Mouse (Mus musculus): ENCODE data around the gene Hist1h4m. TPM values are rescaled to one million over a fixed set of nuclear protein-coding genes. Genes with fewer than 3 reads are reported as not detected.

The Hist1h4m gene
- total RNA-seq, 2 experiments from 2014 or later: 163 to 280 TPM

Small RNA genes within 50 kb of the gene (microRNA-seq; reads per million reads assigned to microRNA genes)
- 0 reads per million in 2 experiments for gene Gm19658
- 0 reads per million in 2 experiments for gene Gm44346
- 0 reads per million in 2 experiments for gene Gm44466

Other genes with a start within 250 kb of the Hist1h4m start
- gene Olfr1364, start 230.0 kb upstream of the Hist1h4m start, total RNA-seq (2021): not detected
- not detected for gene Olfr1362, start 197.7 kb upstream of the Hist1h4m start, total RNA-seq (2021)
- gene Olfr11, start 169.2 kb upstream of the Hist1h4m start, total RNA-seq (2021): not detected
- not detected for gene Olfr1361, start 148.4 kb upstream of the Hist1h4m start, total RNA-seq (2021)
- not detected for gene Olfr1360, start 134.3 kb upstream of the Hist1h4m start, total RNA-seq (2021)
- not detected for gene Olfr1359, start 113.6 kb upstream of the Hist1h4m start, total RNA-seq (2021)
- gene Hist1h2bl, start 95.6 kb upstream of the Hist1h4m start, total RNA-seq (2021): 100 to 1,000 TPM in 1 of 2 experiments, 10 to 100 TPM in 1; 66.3 to 130 TPM
- gene Hist1h2ai, start 95.3 kb upstream of the Hist1h4m start, total RNA-seq (2021): 100 to 1,000 TPM in 1 of 2 experiments, 10 to 100 TPM in 1; 51.5 to 150 TPM
- gene Hist1h3h, start 94.1 kb upstream of the Hist1h4m start, total RNA-seq (2021): 100 to 1,000 TPM in 1 of 2 experiments, 10 to 100 TPM in 1; 82.7 to 215 TPM
- gene Hist1h2bm, start 89.7 kb upstream of the Hist1h4m start, total RNA-seq (2021): 10 to 100 TPM; 21.5 to 40.5 TPM
- 10 to 100 TPM; 13.0 to 25.4 TPM for gene Hist1h4j, start 76.7 kb upstream of the Hist1h4m start, total RNA-seq (2021)
- 100 to 1,000 TPM; 128 to 321 TPM for gene Hist1h4k, start 61.2 kb upstream of the Hist1h4m start, total RNA-seq (2021)
- 10 to 100 TPM; 16.6 to 53.8 TPM for gene Hist1h2ak, start 57.9 kb upstream of the Hist1h4m start, total RNA-seq (2021)
- 10 to 100 TPM; 34.2 to 84.3 TPM for gene Hist1h2bn, start 57.6 kb upstream of the Hist1h4m start, total RNA-seq (2021)
- gene Hist1h1b, start 31.1 kb upstream of the Hist1h4m start, total RNA-seq (2021): 10 to 100 TPM; 33.7 to 72.0 TPM
- 100 to 1,000 TPM in 1 of 2 experiments, 10 to 100 TPM in 1; 74.9 to 156 TPM for gene Hist1h3i, start 28.4 kb upstream of the Hist1h4m start, total RNA-seq (2021)
- gene Hist1h2an, start 24.5 kb upstream of the Hist1h4m start, total RNA-seq (2021): 10 to 100 TPM; 10.5 to 19.2 TPM
- 10 to 100 TPM; 19.6 to 53.2 TPM for gene Hist1h2bp, start 24.3 kb upstream of the Hist1h4m start, total RNA-seq (2021)
- 100 to 1,000 TPM in 1 of 2 experiments, 10 to 100 TPM in 1; 53.2 to 110 TPM for gene Hist1h2bq, start 1.5 kb upstream of the Hist1h4m start, total RNA-seq (2021)
- not detected for gene Hist1h2ao, start 1.3 kb upstream of the Hist1h4m start, total RNA-seq (2021)
- 10 to 100 TPM in 1 of 2 experiments, 1 to 10 TPM in 1; 9.1 to 16.3 TPM for gene Hist1h4n, start 20.4 kb downstream of the Hist1h4m start, total RNA-seq (2021)
- 100 to 1,000 TPM in 1 of 2 experiments, 10 to 100 TPM in 1; 85.4 to 183 TPM for gene Hist1h2ap, start 21.8 kb downstream of the Hist1h4m start, total RNA-seq (2021)
- 100 to 1,000 TPM in 1 of 2 experiments, 10 to 100 TPM in 1; 52.5 to 108 TPM for gene Hist1h2br, start 22.0 kb downstream of the Hist1h4m start, total RNA-seq (2021)
- under 1 TPM; 0.62 to 0.90 TPM for gene Zfp184, start 133.3 kb downstream of the Hist1h4m start, total RNA-seq (2021)
- gene Pom121l2, start 169.4 kb downstream of the Hist1h4m start, total RNA-seq (2021): not detected
- 10 to 100 TPM in 1 of 2 experiments, not detected in 1; 11.6 TPM for gene Prss16, start 198.0 kb downstream of the Hist1h4m start, total RNA-seq (2021)
- gene Hist1h2ah, start 223.8 kb downstream of the Hist1h4m start, total RNA-seq (2021): 100 to 1,000 TPM in 1 of 2 experiments, 10 to 100 TPM in 1; 69.3 to 132 TPM
- 100 to 1,000 TPM in 1 of 2 experiments, 10 to 100 TPM in 1; 67.9 to 160 TPM for gene Hist1h2bk, start 224.1 kb downstream of the Hist1h4m start, total RNA-seq (2021)
- 10 to 100 TPM; 29.6 to 55.4 TPM for gene Hist1h4i, start 229.6 kb downstream of the Hist1h4m start, total RNA-seq (2021)
- gene Hist1h2ag, start 231.2 kb downstream of the Hist1h4m start, total RNA-seq (2021): 100 to 1,000 TPM in 1 of 2 experiments, 10 to 100 TPM in 1; 44.4 to 112 TPM
- 10 to 100 TPM; 36.4 to 83.6 TPM for gene Hist1h2bj, start 231.5 kb downstream of the Hist1h4m start, total RNA-seq (2021)

Data from heart, postnatal 14 days (tissue).